Mouse (Mus musculus): ENCODE measurements around the gene Dop1a.

DNA sequence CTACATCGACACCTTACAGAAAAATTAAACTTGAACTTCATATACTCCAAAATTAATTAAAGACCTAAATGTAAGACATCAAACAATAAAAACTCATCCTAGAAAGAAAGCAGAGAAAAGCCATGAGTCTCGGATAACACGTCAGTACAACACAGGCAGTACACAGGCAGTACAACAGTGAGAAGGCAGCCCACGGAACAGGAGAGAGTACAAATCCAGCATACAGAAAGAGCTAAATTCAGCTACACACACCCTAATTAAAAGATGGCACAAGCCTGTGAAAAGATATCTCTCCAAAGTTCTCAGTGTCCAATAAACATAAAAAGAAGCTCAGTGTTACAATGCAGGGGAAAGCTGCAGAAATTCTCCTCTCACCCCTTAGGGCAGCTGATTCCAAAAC lies 9.0 kb downstream of the Dop1a start:
- no peak for TF ChIP-seq CTCF (IDR thresholded peaks at IDR 0.05)
- TF ChIP-seq EP300 (IDR thresholded peaks at IDR 0.05; ENCODE audit: insufficient read depth, low read depth, low read length): no peak

All from heart, adult 2 months (tissue).